Comparison of ENCODE assay signal across 8 mouse cellular contexts in the genomic region with DNA sequence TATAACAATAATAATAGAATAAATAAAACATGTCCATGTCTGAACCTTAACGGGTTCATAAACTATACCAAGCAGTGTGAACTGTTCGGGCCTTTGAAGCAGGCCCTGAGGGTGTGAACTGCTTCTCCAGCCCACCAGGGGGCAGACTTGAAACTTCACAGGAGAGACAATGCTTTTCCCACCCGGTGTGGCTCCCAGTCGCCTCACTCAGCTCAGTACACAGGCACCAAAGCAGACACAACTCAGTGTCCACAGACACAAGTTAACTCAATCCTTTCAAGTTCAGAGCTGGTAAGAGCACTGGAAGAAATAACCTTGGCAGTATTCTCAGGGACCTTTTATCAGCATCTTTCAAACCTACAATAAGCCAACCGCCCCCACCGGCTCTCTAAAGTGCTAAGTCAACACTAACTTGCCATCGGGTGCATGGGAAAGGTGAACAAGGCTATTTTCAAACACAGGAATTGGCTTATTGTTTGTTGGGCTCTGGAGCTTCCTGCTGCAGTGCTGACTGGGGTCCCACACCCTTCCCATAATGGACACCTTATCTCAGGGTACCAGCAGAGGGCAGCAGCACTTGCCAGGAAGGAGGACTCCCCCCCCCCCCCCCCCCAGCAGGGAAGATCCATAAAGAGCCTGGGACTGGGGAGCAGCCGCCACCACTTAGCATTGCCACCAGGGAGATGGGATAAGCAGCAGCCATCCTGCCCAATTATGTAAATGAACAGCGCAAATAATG. TPM values are rescaled to one million over a fixed set of nuclear protein-coding genes. Genes with fewer than 3 reads are reported as not detected.
DNase-seq lines count a peak whose midpoint lies in the region; ATAC-seq lines count a peak whose summit lies in the region.

No protein-coding gene starts in this region.

- no peaks in the 10 kb centered on the region for H3K9me3 ChIP-seq in forebrain, embryonic 10.5 days
- H3K9me3 ChIP-seq in heart, embryonic 15.5 days (replicated peaks), result no peaks in the 10 kb centered on the region
- no peaks in the 10 kb centered on the region for H3K9me3 ChIP-seq in liver, embryonic 13.5 days (replicated peaks)
- no peaks in the 10 kb centered on the region for H3K9me3 ChIP-seq in neural tube, embryonic 11.5 days (ENCODE audit: control insufficient read depth, low read length)

- peak; percentile 73 to 79 for DNase-seq in CD8-positive naive resting alpha-beta T cell, adult 2 months (ENCODE audit: low read depth in 2 of 2, low spot score in 2 of 2)
- DNase-seq in brain, adult 2 months (ENCODE audit: low read depth, low spot score), result peak; percentile 88
- peak; percentile 63 for DNase-seq in forebrain, embryonic 10.5 days (ENCODE audit: extremely low spot score, low spot score)
- peak; percentile 85 for DNase-seq in kidney, postnatal 14 days
- peak; percentile 67 for DNase-seq in liver, embryonic 13.5 days
- peak; percentile 78 for DNase-seq in neural tube, embryonic 11.5 days (ENCODE audit: low spot score)
- DNase-seq in testis, postnatal 10 days (ENCODE audit: low spot score), result peak; percentile 86

- no peak overlapping the region for H3K9ac ChIP-seq in heart, embryonic 15.5 days
- H3K9ac ChIP-seq in liver, embryonic 13.5 days, result peak overlapping the region; percentile 45; the same call in 1 of the 2 replicates
- no peak overlapping the region for H3K9ac ChIP-seq in neural tube, embryonic 11.5 days (ENCODE audit: low read length)

- H3K4me2 ChIP-seq in heart, embryonic 15.5 days, result peak overlapping the region; percentile 39
- H3K4me2 ChIP-seq in liver, embryonic 13.5 days, result peak overlapping the region; percentile 18; the same call in 1 of the 2 replicates
- H3K4me2 ChIP-seq in neural tube, embryonic 11.5 days (ENCODE audit: low read depth), result no peak overlapping the region

- peaks cover 29% of the 10 kb centered on the region for H3K4me1 ChIP-seq in forebrain, embryonic 10.5 days
- peaks cover 15% of the 10 kb centered on the region for H3K4me1 ChIP-seq in heart, embryonic 15.5 days (replicated peaks)
- peaks cover 54% of the 10 kb centered on the region for H3K4me1 ChIP-seq in liver, embryonic 13.5 days (replicated peaks)
- H3K4me1 ChIP-seq in neural tube, embryonic 11.5 days (ENCODE audit: control insufficient read depth, insufficient read depth, low read length), result peaks cover 5% of the 10 kb centered on the region

- peak; percentile 73 for ATAC-seq in heart, embryonic 15.5 days (replicated peaks; ENCODE audit: insufficient number of reproducible peaks, insufficient read depth, low FRiP score, low read depth)
- peak; percentile 21; the same call in 1 of the 2 replicates for ATAC-seq in liver, embryonic 13.5 days (ENCODE audit: low read depth)
- peak; percentile 82 for ATAC-seq in neural tube, embryonic 11.5 days (ENCODE audit: insufficient read depth, low FRiP score, low TSS enrichment)

- H3K4me3 ChIP-seq in forebrain, embryonic 10.5 days, result no peak overlapping the region
- no peak overlapping the region for H3K4me3 ChIP-seq in heart, embryonic 15.5 days
- H3K4me3 ChIP-seq in liver, embryonic 13.5 days (replicated peaks), result no peak overlapping the region
- H3K4me3 ChIP-seq in neural tube, embryonic 11.5 days (ENCODE audit: low read depth, low read length), result no peak overlapping the region

- no peaks in the 10 kb centered on the region for H3K27me3 ChIP-seq in forebrain, embryonic 10.5 days (ENCODE audit: poor library complexity, severe bottlenecking)
- H3K27me3 ChIP-seq in heart, embryonic 15.5 days, result peaks cover 39% of the 10 kb centered on the region
- no peaks in the 10 kb centered on the region for H3K27me3 ChIP-seq in liver, embryonic 13.5 days
- H3K27me3 ChIP-seq in neural tube, embryonic 11.5 days (ENCODE audit: control insufficient read depth, insufficient read depth, low read length), result no peaks in the 10 kb centered on the region

- 48% methylated on average over 9 of the region's 9 CpGs for WGBS in forebrain, embryonic 10.5 days
- 35% methylated on average over 9 of the region's 9 CpGs for WGBS in heart, embryonic 15.5 days
- WGBS in liver, embryonic 13.5 days (ENCODE audit: insufficient replicate concordance), result 42% methylated on average over 9 of the region's 9 CpGs
- 39% methylated on average over 9 of the region's 9 CpGs for whole genome bisulfite sequencing in neural tube, embryonic 11.5 days

- H3K27ac ChIP-seq in forebrain, embryonic 10.5 days, result 0 out of 2 replicates have a peak overlapping the region, but pooled peaks have one; percentile 63
- H3K27ac ChIP-seq in heart, embryonic 15.5 days, result peak overlapping the region; percentile 55
- peak overlapping the region; percentile 99 for H3K27ac ChIP-seq in liver, embryonic 13.5 days
- H3K27ac ChIP-seq in neural tube, embryonic 11.5 days (ENCODE audit: low read depth, low read length), result 0 out of 2 replicates have a peak overlapping the region, but pooled peaks have one; percentile 39

- H3K36me3 ChIP-seq in forebrain, embryonic 10.5 days (replicated peaks), result peaks cover 99% of the 10 kb centered on the region
- no peaks in the 10 kb centered on the region for H3K36me3 ChIP-seq in heart, embryonic 15.5 days
- H3K36me3 ChIP-seq in liver, embryonic 13.5 days, result peaks cover 46% of the 10 kb centered on the region
- H3K36me3 ChIP-seq in neural tube, embryonic 11.5 days (ENCODE audit: control insufficient read depth, insufficient read depth, low read length), result no peaks in the 10 kb centered on the region; the same call in 1 of the 2 replicates

RNA-seq across cellular contexts. Expression of a gene that starts 44.4 kb away (rescaled TPM):
- polyA plus RNA-seq in forebrain, embryonic 10.5 days (2016; fragmentation: Nextera tagmentation; extraction: Ambion mirVana), result 0.30 and 0.36 TPM in 2 replicates
- polyA plus RNA-seq in heart, embryonic 15.5 days (2015; fragmentation: Nextera tagmentation; extraction: Ambion mirVana), result 6.0 and 7.1 TPM in 2 replicates
- polyA plus RNA-seq in liver, embryonic 13.5 days (2015; fragmentation: Nextera tagmentation; extraction: Ambion mirVana), result 0.07 and 0.08 TPM in 2 replicates
- polyA plus RNA-seq in neural tube, embryonic 11.5 days (2014; fragmentation: Nextera tagmentation; extraction: Ambion mirVana), result 0.22 and 0.64 TPM in 2 replicates

Comparison
In these comparisons a context has a peak if more than half of its experiments do, and no peak if none do; other contexts are left out.
1. H3K27ac ChIP-seq: peak in every context shown above with its lines; median percentile 99 in liver, embryonic 13.5 days; 63 in forebrain, embryonic 10.5 days; 55 in heart, embryonic 15.5 days; 39 in neural tube, embryonic 11.5 days.
2. ATAC-seq: peak in every context shown above with its lines; median percentile 82 in neural tube, embryonic 11.5 days; 73 in heart, embryonic 15.5 days; 21 in liver, embryonic 13.5 days.